Mouse (Mus musculus) hindbrain, embryonic 10.5 days (tissue): ENCODE measurements at regions not wholly inside any gene's neighbourhood (a gene's known extent, or its start where the extent isn't known, plus 50 kb on each side); places are given as distances from the start of the nearest gene placed in this dataset.

Source experiments
- DNase-seq: peaks from one replicate; pipeline ENCODE4 v3.0.0-alpha.2; 2017; ENCODE audit warnings: low spot score
- H3K27ac ChIP-seq: fragments of 300-500 bp; sonication (generic); 2 replicates; pipeline ENCODE4 v1.5.1; 2016; ENCODE audit warnings: mild to moderate bottlenecking, moderate library complexity
- H3K27me3 ChIP-seq: fragments of 300-500 bp; sonication (generic); 2 replicates; pipeline ENCODE4 v1.6.1; 2016; ENCODE audit warnings: mild to moderate bottlenecking; ENCODE audit not compliant: poor library complexity, insufficient read depth, severe bottlenecking
- H3K36me3 ChIP-seq: fragments of 300-500 bp; sonication (generic); 2 replicates; pipeline ENCODE4 v1.6.1; 2016; ENCODE audit warnings: mild to moderate bottlenecking, moderate library complexity
- H3K4me1 ChIP-seq: fragments of 300-500 bp; sonication (generic); replicated peaks from 2 replicates; pipeline ENCODE4 v1.6.1; 2016; ENCODE audit warnings: mild to moderate bottlenecking
- H3K4me3 ChIP-seq: fragments of 300-500 bp; sonication (generic); 2 replicates; pipeline ENCODE4 v1.5.1; 2016; ENCODE audit warnings: mild to moderate bottlenecking, moderate library complexity
- H3K9me3 ChIP-seq: fragments of 300-500 bp; sonication (generic); 2 replicates; pipeline ENCODE4 v1.6.1; 2016; ENCODE audit warnings: mild to moderate bottlenecking, moderate library complexity
- WGBS: fragments of 180-500 bp; shearing (Covaris S2); methylation state at CpG from one replicate; pipeline ENCODE4 v1.1.7; 2016; 5-methylcytosine and 5-hydroxymethylcytosine counted together

DNA sequence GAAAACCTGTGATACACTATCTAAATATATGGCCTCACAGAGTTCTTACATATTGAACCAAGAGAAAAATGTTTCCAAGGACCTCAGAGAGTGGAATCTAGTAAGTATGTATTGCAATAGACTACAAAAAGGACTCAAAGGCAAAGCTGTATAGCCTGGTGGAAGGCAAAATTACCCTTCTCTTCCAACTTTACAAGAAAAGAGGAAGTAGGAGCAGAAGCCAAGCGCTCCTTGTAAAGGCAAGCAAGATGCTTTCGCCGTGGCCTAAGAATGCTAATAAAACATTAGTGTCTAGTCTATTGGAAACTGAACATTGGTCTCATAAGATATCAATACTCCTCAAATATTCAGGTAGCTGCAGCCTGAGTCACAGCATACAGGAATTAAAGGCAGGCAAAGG, 134.0 kb downstream of the Gm9733 start:
- WGBS = 85% methylated on average over 3 of the region's 3 CpGs
- H3K27me3 ChIP-seq = no peaks in the 10 kb centered on the region

GRCm38 (mm10) chr3:15200309-15200708, 131.8 kb downstream of the Gm9733 start:
- Histone ChIP-seq H3K4me3 (no peak overlapping the region), H3K9me3 (no peaks in the 10 kb centered on the region), H3K4me1 (peaks cover 5% of the 10 kb centered on the region; the same call in 1 of the 2 replicates), H3K36me3 (no peaks in the 10 kb centered on the region), H3K27ac (no peak overlapping the region), H3K27me3 (no peaks in the 10 kb centered on the region)
- WGBS = 73% methylated on average over 1 of the region's 1 CpGs
- DNase-seq = no peak

More for the DNA sequence above, 134.0 kb downstream of the Gm9733 start:
- no peaks in the 10 kb centered on the region for H3K36me3 ChIP-seq
- peaks cover 5% of the 10 kb centered on the region; the same call in 1 of the 2 replicates for H3K4me1 ChIP-seq
- no peak overlapping the region for H3K27ac ChIP-seq
- H3K4me3 ChIP-seq = no peak overlapping the region
- no peak for DNase-seq
- H3K9me3 ChIP-seq = no peaks in the 10 kb centered on the region

DNA sequence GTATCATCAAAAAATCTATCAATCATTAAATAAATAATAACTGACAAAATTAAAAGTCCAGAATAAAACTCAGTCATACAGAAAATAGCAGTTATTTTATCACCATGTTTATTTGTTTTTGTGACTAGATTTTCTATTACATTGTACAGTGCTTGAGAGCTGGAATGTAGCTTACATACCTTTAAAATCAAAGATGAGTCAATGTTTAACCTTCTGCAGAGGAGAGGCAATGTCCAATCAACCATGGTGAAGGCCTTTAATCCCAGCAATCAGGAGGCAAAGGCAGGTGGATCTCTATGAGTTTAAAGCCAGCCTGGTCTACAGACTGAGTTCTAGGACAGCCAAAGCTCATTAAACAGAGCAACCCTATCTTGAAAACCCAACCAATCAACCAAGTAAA, 131.1 kb downstream of the Gm9733 start:
- no peak for DNase-seq
- peaks cover 5% of the 10 kb centered on the region; the same call in 1 of the 2 replicates for H3K4me1 ChIP-seq
- H3K27ac ChIP-seq = no peak overlapping the region
- no peak overlapping the region for H3K4me3 ChIP-seq
- H3K27me3 ChIP-seq = no peaks in the 10 kb centered on the region
- no peaks in the 10 kb centered on the region for H3K36me3 ChIP-seq
- H3K9me3 ChIP-seq = no peaks in the 10 kb centered on the region

DNA sequence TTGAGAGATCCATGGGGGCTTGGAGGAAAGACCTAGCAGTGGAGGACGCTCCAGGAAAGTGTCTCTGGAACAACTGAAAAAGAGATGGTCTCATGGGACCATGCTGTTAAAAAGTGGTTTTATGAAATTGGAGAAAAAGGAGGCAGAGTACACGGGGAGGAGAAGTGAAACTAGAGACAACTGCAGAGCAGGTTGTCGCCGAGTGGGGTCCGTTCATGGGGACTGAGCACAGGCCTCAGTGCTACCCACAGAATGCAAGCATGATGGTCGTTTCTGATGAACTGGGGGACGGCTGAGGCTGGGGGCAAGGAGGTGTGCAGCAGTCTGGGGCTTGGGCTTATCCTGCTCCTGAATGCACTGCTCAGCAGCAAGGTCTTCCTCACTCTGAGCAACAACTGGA, 129.3 kb downstream of the Gm9733 start:
- no peaks in the 10 kb centered on the region for H3K9me3 ChIP-seq
- DNase-seq = no peak
- peaks cover 5% of the 10 kb centered on the region; the same call in 1 of the 2 replicates for H3K4me1 ChIP-seq
- no peaks in the 10 kb centered on the region for H3K36me3 ChIP-seq
- no peak overlapping the region for H3K4me3 ChIP-seq
- 84% methylated on average over 7 of the region's 7 CpGs for WGBS
- no peak overlapping the region for H3K27ac ChIP-seq
- no peaks in the 10 kb centered on the region for H3K27me3 ChIP-seq

- DNase-seq = no peak
- Histone ChIP-seq H3K9me3 (no peaks in the 10 kb centered on the region), H3K27me3 (no peaks in the 10 kb centered on the region), H3K4me3 (no peak overlapping the region), H3K27ac (no peak overlapping the region), H3K36me3 (no peaks in the 10 kb centered on the region), H3K4me1 (no peaks in the 10 kb centered on the region)
- WGBS = 67% methylated on average over 6 of the region's 6 CpGs
Measured at GRCm38 (mm10) chr3:15205266-15206229, 126.6 kb downstream of the Gm9733 start.

GRCm38 (mm10) chr3:15212357-15212756, 119.7 kb downstream of the Gm9733 start:
- Histone ChIP-seq H3K27ac (no peak overlapping the region), H3K9me3 (no peaks in the 10 kb centered on the region), H3K36me3 (no peaks in the 10 kb centered on the region), H3K4me1 (no peaks in the 10 kb centered on the region), H3K27me3 (no peaks in the 10 kb centered on the region), H3K4me3 (no peak overlapping the region)
- no peak for DNase-seq
- 90% methylated on average over 3 of the region's 3 CpGs for WGBS

- Histone ChIP-seq H3K36me3 (no peaks in the 10 kb centered on the region), H3K4me3 (no peak overlapping the region), H3K27me3 (no peaks in the 10 kb centered on the region), H3K9me3 (no peaks in the 10 kb centered on the region), H3K27ac (no peak overlapping the region), H3K4me1 (no peaks in the 10 kb centered on the region)
- no peak for DNase-seq
Measured at GRCm38 (mm10) chr3:15217591-15217990, 114.5 kb downstream of the Gm9733 start.

- Histone ChIP-seq H3K27me3 (no peaks in the 10 kb centered on the region), H3K9me3 (no peaks in the 10 kb centered on the region), H3K36me3 (no peaks in the 10 kb centered on the region), H3K27ac (no peak overlapping the region), H3K4me1 (no peaks in the 10 kb centered on the region), H3K4me3 (no peak overlapping the region)
- WGBS = 92% methylated on average over 2 of the region's 2 CpGs
- DNase-seq = no peak
Measured at GRCm38 (mm10) chr3:15219275-15219674, 112.8 kb downstream of the Gm9733 start.

DNA sequence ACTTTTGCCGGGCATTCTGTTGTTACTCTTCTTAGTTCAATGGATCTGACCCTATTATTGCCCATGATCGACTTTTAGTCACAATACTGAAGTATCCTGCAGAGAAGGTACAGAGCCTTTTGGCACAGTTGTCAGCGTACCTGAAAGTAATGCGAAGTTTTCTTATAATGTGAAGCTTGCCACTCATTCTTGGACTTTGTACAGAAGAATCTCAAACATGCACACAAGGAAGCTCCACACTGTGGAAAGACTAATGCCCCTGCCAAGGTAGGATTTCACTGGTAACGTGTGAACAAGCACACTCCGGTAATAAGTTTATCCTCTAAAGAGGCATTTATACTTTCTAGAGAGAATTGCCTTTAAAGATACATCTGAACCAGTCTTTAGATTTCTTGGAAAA, 108.8 kb downstream of the Gm9733 start:
- no peak for DNase-seq
- 86% methylated on average over 6 of the region's 6 CpGs for WGBS
- no peaks in the 10 kb centered on the region for H3K9me3 ChIP-seq
- H3K27me3 ChIP-seq = no peaks in the 10 kb centered on the region
- H3K27ac ChIP-seq = no peak overlapping the region
- H3K4me3 ChIP-seq = no peak overlapping the region
- no peaks in the 10 kb centered on the region for H3K36me3 ChIP-seq
- no peaks in the 10 kb centered on the region for H3K4me1 ChIP-seq

- H3K27me3 ChIP-seq = no peaks in the 10 kb centered on the region
- H3K27ac ChIP-seq = no peak overlapping the region
- WGBS = 73% methylated on average over 1 of the region's 1 CpGs
- H3K36me3 ChIP-seq = no peaks in the 10 kb centered on the region
- H3K4me3 ChIP-seq = no peak overlapping the region
- H3K9me3 ChIP-seq = no peaks in the 10 kb centered on the region
- DNase-seq = no peak
- H3K4me1 ChIP-seq = no peaks in the 10 kb centered on the region
Measured at GRCm38 (mm10) chr3:15224452-15224851, 107.7 kb downstream of the Gm9733 start.

- no peak overlapping the region for H3K27ac ChIP-seq
- H3K27me3 ChIP-seq = no peaks in the 10 kb centered on the region
- 93% methylated on average over 2 of the region's 2 CpGs for WGBS
- no peaks in the 10 kb centered on the region for H3K4me1 ChIP-seq
- H3K36me3 ChIP-seq = no peaks in the 10 kb centered on the region
- DNase-seq = no peak
- no peak overlapping the region for H3K4me3 ChIP-seq
- no peaks in the 10 kb centered on the region for H3K9me3 ChIP-seq
Measured at GRCm38 (mm10) chr3:15228641-15229040, 103.5 kb downstream of the Gm9733 start.

- Histone ChIP-seq H3K36me3 (no peaks in the 10 kb centered on the region), H3K27ac (no peak overlapping the region), H3K4me1 (no peaks in the 10 kb centered on the region), H3K27me3 (no peaks in the 10 kb centered on the region), H3K9me3 (no peaks in the 10 kb centered on the region), H3K4me3 (no peak overlapping the region)
- DNase-seq = no peak
- WGBS = 78% methylated on average over 6 of the region's 6 CpGs
Measured at GRCm38 (mm10) chr3:15230204-15230603, 101.9 kb downstream of the Gm9733 start.

DNA sequence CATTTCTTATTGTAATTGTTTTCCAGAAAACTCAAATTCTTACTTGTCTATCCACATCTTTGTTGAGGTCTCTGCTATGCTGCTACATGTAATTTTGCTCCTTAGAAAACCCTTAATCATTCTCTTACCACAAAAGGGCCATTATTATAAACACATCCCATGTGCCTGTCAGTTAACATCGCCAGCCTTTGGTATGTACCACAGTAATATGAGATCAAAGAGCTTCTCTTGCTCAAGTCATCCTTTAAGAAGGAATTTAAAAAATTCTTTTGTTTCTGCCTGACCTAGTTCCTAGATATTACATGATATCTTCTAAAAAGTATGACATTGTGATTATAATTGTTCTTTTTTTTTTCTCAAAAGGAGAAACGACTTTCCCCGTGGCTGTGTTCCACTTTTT, 100.7 kb downstream of the Gm9733 start:
- H3K9me3 ChIP-seq = no peaks in the 10 kb centered on the region
- no peaks in the 10 kb centered on the region for H3K27me3 ChIP-seq
- no peak overlapping the region for H3K4me3 ChIP-seq
- no peak overlapping the region for H3K27ac ChIP-seq
- DNase-seq = no peak
- H3K4me1 ChIP-seq = no peaks in the 10 kb centered on the region
- WGBS = 51% methylated on average over 3 of the region's 3 CpGs
- H3K36me3 ChIP-seq = no peaks in the 10 kb centered on the region
